Mouse (Mus musculus): Measurements from ENCODE around the gene Castor1.

Castor1 gene

GRCm38 (mm10) chr11:4206563-4206962, 11.5 kb upstream of the Castor1 start:
- DNase-seq (ENCODE audit: low read depth, low spot score): peak; percentile 77

- DNase-seq (ENCODE audit: low read depth, low spot score): no peak
Measured at GRCm38 (mm10) chr11:4207655-4208054, 10.4 kb upstream of the Castor1 start.

GRCm38 (mm10) chr11:4209556-4209955, 8.5 kb upstream of the Castor1 start:
- peak; percentile 56 for DNase-seq (ENCODE audit: low read depth, low spot score)

- no peak for DNase-seq (ENCODE audit: low read depth, low spot score)
Measured at GRCm38 (mm10) chr11:4210786-4211185, 7.2 kb upstream of the Castor1 start.

- DNase-seq (ENCODE audit: low read depth, low spot score): no peak
Measured at GRCm38 (mm10) chr11:4213107-4213506, 4.9 kb upstream of the Castor1 start.

GRCm38 (mm10) chr11:4214572-4214971, 3.5 kb upstream of the Castor1 start:
- no peak for DNase-seq (ENCODE audit: low read depth, low spot score)

GRCm38 (mm10) chr11:4215061-4215460, 3.0 kb upstream of the Castor1 start:
- no peak for DNase-seq (ENCODE audit: low read depth, low spot score)

GRCm38 (mm10) chr11:4216248-4217000, 1.6 kb upstream of the Castor1 start:
- DNase-seq (ENCODE audit: low read depth, low spot score): no peak

- DNase-seq (ENCODE audit: low read depth, low spot score): no peak
Measured at GRCm38 (mm10) chr11:4218637-4219036, 612 bp downstream of the Castor1 start.

- DNase-seq (ENCODE audit: low read depth, low spot score): peak; percentile 78
Measured at GRCm38 (mm10) chr11:4219317-4219751, 1.3 kb downstream of the Castor1 start.

- DNase-seq (ENCODE audit: low read depth, low spot score): peak; percentile 33
Measured at GRCm38 (mm10) chr11:4219908-4220307, 1.9 kb downstream of the Castor1 start.

- peak; percentile 92 for DNase-seq (ENCODE audit: low read depth, low spot score)
Measured at GRCm38 (mm10) chr11:4220443-4221400, 2.7 kb downstream of the Castor1 start.

GRCm38 (mm10) chr11:4222046-4222950, 4.3 kb downstream of the Castor1 start:
- no peak for DNase-seq (ENCODE audit: low read depth, low spot score)

- DNase-seq (ENCODE audit: low read depth, low spot score): peak; percentile 66
Measured at GRCm38 (mm10) chr11:4223393-4224188, 5.6 kb downstream of the Castor1 start.

GRCm38 (mm10) chr11:4224223-4224622, 6.2 kb downstream of the Castor1 start:
- no peak for DNase-seq (ENCODE audit: low read depth, low spot score)

- DNase-seq (ENCODE audit: low read depth, low spot score): no peak
Measured at GRCm38 (mm10) chr11:4226569-4227325, 8.7 kb downstream of the Castor1 start.

GRCm38 (mm10) chr11:4228463-4228862, 10.4 kb downstream of the Castor1 start:
- no peak for DNase-seq (ENCODE audit: low read depth, low spot score)

GRCm38 (mm10) chr11:4229841-4230240, 11.8 kb downstream of the Castor1 start:
- no peak for DNase-seq (ENCODE audit: low read depth, low spot score)

- no peak for DNase-seq (ENCODE audit: low read depth, low spot score)
Measured at GRCm38 (mm10) chr11:4231435-4231834, 13.4 kb downstream of the Castor1 start.

GRCm38 (mm10) chr11:4232644-4233043, 14.6 kb downstream of the Castor1 start:
- no peak for DNase-seq (ENCODE audit: low read depth, low spot score)
